Mouse (Mus musculus): ENCODE data around the gene Smok3c. TPM values are rescaled to one million over a fixed set of nuclear protein-coding genes. Genes with fewer than 3 reads are reported as not detected.

Smok3c gene
- total and polyA plus RNA-seq, 3 experiments: not detected

- no peaks in the 10 kb centered on the region for H3K9me3 ChIP-seq (replicated peaks; ENCODE audit: insufficient read depth, low read length)
Measured at GRCm38 (mm10) chr5:138080456-138080855, 27.5 kb downstream of the Smok3c start.

GRCm38 (mm10) chr5:138081446-138081845 is 28.5 kb downstream of the Smok3c start:
- Histone ChIP-seq H3K4me3 (ENCODE audit: control insufficient read depth in 1 of 2, insufficient read depth in 1 of 2, low read depth in 2 of 2, low read length in 2 of 2) (no peak overlapping the region), H3K9ac (ENCODE audit: control insufficient read depth, low read depth, low read length, poor library complexity, severe bottlenecking) (no peak overlapping the region), H3K27me3 (ENCODE audit: control insufficient read depth in 1 of 2, insufficient read depth in 2 of 2, low read length in 2 of 2) (peaks cover 0 to 2% of the 10 kb centered on the region in 2 experiments; a peak in 1 of 4 replicates), H3K4me1 (ENCODE audit: control insufficient read depth in 1 of 2, insufficient read depth in 2 of 2, low read length in 2 of 2) (peaks cover 2 to 4% of the 10 kb centered on the region in 2 experiments; a peak in 3 of 4 replicates), H3K36me3 (ENCODE audit: control insufficient read depth in 1 of 2, insufficient read depth in 2 of 2, low read length in 2 of 2) (peaks cover 0 to 10% of the 10 kb centered on the region in 2 experiments; a peak in 2 of 4 replicates), H3K9me3 (replicated peaks; ENCODE audit: insufficient read depth, low read length) (no peaks in the 10 kb centered on the region), H3K79me2 (ENCODE audit: control insufficient read depth, insufficient read depth, low read length, poor library complexity) (peaks cover 13% of the 10 kb centered on the region), H3K27ac (ENCODE audit: control insufficient read depth, low read depth, low read length) (no peak overlapping the region)
- TF ChIP-seq TCF12 (IDR thresholded peaks at IDR 0.05; ENCODE audit: low read depth, low read length): no peak
- TF ChIP-seq SMC3 (IDR thresholded peaks at IDR 0.05; ENCODE audit: low read depth, low read length): no peak
- no peak for TF ChIP-seq RCOR1 (IDR thresholded peaks at IDR 0.05; ENCODE audit: low read depth, low read length)
- no peak for DNase-seq (ENCODE audit: low read depth, low spot score)

More at GRCm38 (mm10) chr5:138080456-138080855, 27.5 kb downstream of the Smok3c start:
- Histone ChIP-seq H3K27ac (ENCODE audit: control insufficient read depth, low read depth, low read length) (no peak overlapping the region), H3K36me3 (ENCODE audit: control insufficient read depth in 1 of 2, insufficient read depth in 2 of 2, low read length in 2 of 2) (peaks cover 0 to 4% of the 10 kb centered on the region in 2 experiments; a peak in 2 of 4 replicates), H3K27me3 (ENCODE audit: control insufficient read depth in 1 of 2, insufficient read depth in 2 of 2, low read length in 2 of 2) (peaks cover 0 to 2% of the 10 kb centered on the region in 2 experiments; a peak in 1 of 4 replicates), H3K4me1 (ENCODE audit: control insufficient read depth in 1 of 2, insufficient read depth in 2 of 2, low read length in 2 of 2) (peaks cover 0 to 2% of the 10 kb centered on the region in 2 experiments; a peak in 1 of 4 replicates), H3K9ac (ENCODE audit: control insufficient read depth, low read depth, low read length, poor library complexity, severe bottlenecking) (no peak overlapping the region), H3K4me3 (ENCODE audit: control insufficient read depth in 1 of 2, insufficient read depth in 1 of 2, low read depth in 2 of 2, low read length in 2 of 2) (no peak overlapping the region), H3K79me2 (ENCODE audit: control insufficient read depth, insufficient read depth, low read length, poor library complexity) (peaks cover 6% of the 10 kb centered on the region)
- no peak for DNase-seq (ENCODE audit: low read depth, low spot score)
- TF ChIP-seq HCFC1 (IDR thresholded peaks at IDR 0.05; ENCODE audit: low read depth, low read length) (no peak), ZKSCAN1 (IDR thresholded peaks at IDR 0.05; ENCODE audit: low read depth, low read length) (no peak), TAL1 (IDR thresholded peaks at IDR 0.05; ENCODE audit: low read length) (no peak)

GRCm38 (mm10) chr5:138083318-138083900 is 30.4 kb downstream of the Smok3c start:
- H3K4me3 ChIP-seq (ENCODE audit: control insufficient read depth in 1 of 2, insufficient read depth in 1 of 2, low read depth in 2 of 2, low read length in 2 of 2): no peak overlapping the region
- no peak overlapping the region for H3K27ac ChIP-seq (ENCODE audit: control insufficient read depth, low read depth, low read length)
- TF ChIP-seq POLR2AphosphoS5 (IDR thresholded peaks at IDR 0.05; ENCODE audit: borderline replicate concordance, low read depth, low read length) (no peak), MEF2A (IDR thresholded peaks at IDR 0.05; ENCODE audit: extremely low read depth, insufficient replicate concordance, low read depth, low read length, poor library complexity, severe bottlenecking) (no peak), POLR2AphosphoS2 (IDR thresholded peaks at IDR 0.05; ENCODE audit: low read length) (no peak), GATA1 (IDR thresholded peaks at IDR 0.05; ENCODE audit: low read depth, low read length) (no peak), E2F4 (IDR thresholded peaks at IDR 0.05; ENCODE audit: borderline replicate concordance, low read depth, low read length) (no peak), UBTF (IDR thresholded peaks at IDR 0.05; ENCODE audit: borderline replicate concordance, insufficient read depth, low read depth, low read length) (no peak), NELFE (IDR thresholded peaks at IDR 0.05; ENCODE audit: low read depth, low read length) (no peak), GABPA (IDR thresholded peaks at IDR 0.05; ENCODE audit: low read depth, low read length) (no peak), TBP (IDR thresholded peaks at IDR 0.05; ENCODE audit: low read depth, low read length) (no peak), MAFK (IDR thresholded peaks at IDR 0.05; ENCODE audit: borderline replicate concordance, low read depth, low read length) (no peak), JUND (IDR thresholded peaks at IDR 0.05; ENCODE audit: low read depth, low read length) (no peak), TAL1 (IDR thresholded peaks at IDR 0.05; ENCODE audit: low read length) (no peak), SMC3 (IDR thresholded peaks at IDR 0.05; ENCODE audit: low read depth, low read length) (no peak), NRF1 (IDR thresholded peaks at IDR 0.05; ENCODE audit: insufficient read depth, low read depth, low read length, poor library complexity, severe bottlenecking) (no peak), MAX (IDR thresholded peaks at IDR 0.05; ENCODE audit: low read length) (no peak), ZC3H11A (IDR thresholded peaks at IDR 0.05; ENCODE audit: low read depth, low read length) (no peak), RCOR1 (IDR thresholded peaks at IDR 0.05; ENCODE audit: low read depth, low read length) (no peak), KAT2A (conservative IDR thresholded peaks at IDR 0.05; ENCODE audit: low read depth, low read length) (no peak)
- peaks cover 2 to 4% of the 10 kb centered on the region in 2 experiments; a peak in 3 of 4 replicates for H3K4me1 ChIP-seq (ENCODE audit: control insufficient read depth in 1 of 2, insufficient read depth in 2 of 2, low read length in 2 of 2)
- H3K36me3 ChIP-seq (ENCODE audit: control insufficient read depth in 1 of 2, insufficient read depth in 2 of 2, low read length in 2 of 2): peaks cover 3 to 20% of the 10 kb centered on the region in 2 experiments
- no peak for DNase-seq (ENCODE audit: low read depth, low spot score)
- H3K27me3 ChIP-seq (ENCODE audit: control insufficient read depth in 1 of 2, insufficient read depth in 2 of 2, low read length in 2 of 2): peaks cover 0 to 2% of the 10 kb centered on the region in 2 experiments; a peak in 1 of 4 replicates
- H3K79me2 ChIP-seq (ENCODE audit: control insufficient read depth, insufficient read depth, low read length, poor library complexity): peaks cover 31% of the 10 kb centered on the region
- no peaks in the 10 kb centered on the region for H3K9me3 ChIP-seq (replicated peaks; ENCODE audit: insufficient read depth, low read length)
- no peak overlapping the region for H3K9ac ChIP-seq (ENCODE audit: control insufficient read depth, low read depth, low read length, poor library complexity, severe bottlenecking)
